Mouse (Mus musculus) bone marrow, adult 2 months (tissue): ENCODE measurements around the gene Zfpm1. TPM values are rescaled to one million over a fixed set of nuclear protein-coding genes. Genes with fewer than 3 reads are reported as not detected.

Source experiments
- H3K27ac ChIP-seq: fragments of 200-500 bp; 2 replicates; pipeline ENCODE4 v1.5.1; 2012; ENCODE audit warnings: low read depth, mild to moderate bottlenecking, control low read depth, inconsistent platforms, low read length; ENCODE audit not compliant: control insufficient read depth, poor library complexity, insufficient read depth
- H3K4me1 ChIP-seq: fragments of 200-500 bp; 2 replicates; pipeline ENCODE4 v1.6.1; 2011; ENCODE audit warnings: low read length; ENCODE audit not compliant: control insufficient read depth, insufficient read depth
- H3K4me3 ChIP-seq: fragments of 200-500 bp; replicated peaks from 2 replicates; pipeline ENCODE3; 2011; ENCODE audit warnings: mild to moderate bottlenecking, low read depth, low read length, control low read depth; ENCODE audit not compliant: control insufficient read depth
- CTCF ChIP-seq: fragments of 200-500 bp; IDR thresholded peaks from 2 replicates; pipeline ENCODE4 v1.5.1; 2011; ENCODE audit warnings: low read length, control low read depth; ENCODE audit not compliant: control insufficient read depth, insufficient read depth
- POLR2A ChIP-seq: fragments of 200-500 bp; IDR thresholded peaks from 2 replicates; pipeline ENCODE4 v1.6.1; 2011; ENCODE audit warnings: low read depth, mild to moderate bottlenecking, control low read depth, low read length, borderline replicate concordance; ENCODE audit not compliant: control insufficient read depth
- WGBS: fragments of 180-500 bp; shearing (Covaris S2); methylation state at CpG from one replicate; pipeline ENCODE4 v1.1.7; 2018; 5-methylcytosine and 5-hydroxymethylcytosine counted together
- polyA plus RNA-seq: library from polyadenylated mRNA; stranded (reverse); fragments of >200 nt; gene quantifications from 2 replicates; pipeline ENCODE4 v1.2.4, GENCODE M21; 2011; ENCODE audit warnings: low replicate concordance; ENCODE audit not compliant: missing spikeins, insufficient read depth, insufficient read length

The Zfpm1 gene
- polyA plus RNA-seq, 1 experiment = 324 TPM

DNA sequence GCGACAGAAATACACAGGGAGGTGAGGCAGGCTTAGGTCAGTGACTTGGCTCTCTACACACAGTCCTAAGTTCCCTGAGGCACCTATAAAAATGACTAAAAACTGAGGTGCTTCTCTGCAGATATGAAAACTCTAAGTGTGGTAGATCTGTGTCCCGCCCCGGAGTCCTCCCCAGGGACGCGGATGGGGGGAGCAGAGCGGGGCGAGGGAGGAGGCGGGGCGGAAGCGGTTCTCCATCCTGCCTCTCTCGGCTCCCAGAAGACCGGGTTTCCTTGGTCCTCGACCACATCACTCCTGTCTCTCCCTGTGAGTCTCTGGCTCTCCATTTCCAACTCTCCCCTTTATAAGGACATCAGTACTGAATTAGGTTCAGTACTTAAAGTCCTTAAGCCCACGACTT lies 61.8 kb downstream of the Zfpm1 start:
- H3K27ac ChIP-seq = no peak overlapping the region
- TF ChIP-seq CTCF = no peak
- no peak for TF ChIP-seq POLR2A
- H3K4me1 ChIP-seq = peaks cover 7% of the 10 kb centered on the region

DNA sequence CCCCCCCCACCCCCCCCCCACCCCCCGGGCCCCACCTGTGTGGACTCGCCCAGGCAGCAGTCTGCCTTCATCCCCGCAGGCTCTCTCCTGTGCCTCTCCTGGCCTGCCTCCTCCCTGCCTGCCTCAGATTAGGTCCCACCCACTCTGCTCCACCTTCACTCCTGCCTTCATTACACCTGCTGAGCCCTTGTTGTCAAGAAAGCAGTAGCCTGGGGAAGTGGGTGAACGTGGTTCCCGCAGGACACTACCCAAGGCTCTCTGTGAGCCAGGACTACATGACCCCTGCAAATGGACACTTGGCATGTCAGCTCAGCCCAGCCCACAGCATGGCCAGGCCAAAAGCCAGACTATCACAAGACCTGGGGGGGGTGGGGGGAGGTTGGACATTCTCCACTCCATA lies 62.3 kb downstream of the Zfpm1 start:
- Histone ChIP-seq H3K4me3 (no peak overlapping the region), H3K27ac (peak overlapping the region; percentile 44; the same call in 1 of the 2 replicates), H3K4me1 (peaks cover 9% of the 10 kb centered on the region)
- TF ChIP-seq POLR2A = no peak
- TF ChIP-seq CTCF = no peak
- WGBS = 15% methylated on average over 3 of the region's 5 CpGs

More for the DNA sequence above, 61.8 kb downstream of the Zfpm1 start:
- 1% methylated on average over 14 of the region's 14 CpGs for WGBS
- no peak overlapping the region for H3K4me3 ChIP-seq

DNA sequence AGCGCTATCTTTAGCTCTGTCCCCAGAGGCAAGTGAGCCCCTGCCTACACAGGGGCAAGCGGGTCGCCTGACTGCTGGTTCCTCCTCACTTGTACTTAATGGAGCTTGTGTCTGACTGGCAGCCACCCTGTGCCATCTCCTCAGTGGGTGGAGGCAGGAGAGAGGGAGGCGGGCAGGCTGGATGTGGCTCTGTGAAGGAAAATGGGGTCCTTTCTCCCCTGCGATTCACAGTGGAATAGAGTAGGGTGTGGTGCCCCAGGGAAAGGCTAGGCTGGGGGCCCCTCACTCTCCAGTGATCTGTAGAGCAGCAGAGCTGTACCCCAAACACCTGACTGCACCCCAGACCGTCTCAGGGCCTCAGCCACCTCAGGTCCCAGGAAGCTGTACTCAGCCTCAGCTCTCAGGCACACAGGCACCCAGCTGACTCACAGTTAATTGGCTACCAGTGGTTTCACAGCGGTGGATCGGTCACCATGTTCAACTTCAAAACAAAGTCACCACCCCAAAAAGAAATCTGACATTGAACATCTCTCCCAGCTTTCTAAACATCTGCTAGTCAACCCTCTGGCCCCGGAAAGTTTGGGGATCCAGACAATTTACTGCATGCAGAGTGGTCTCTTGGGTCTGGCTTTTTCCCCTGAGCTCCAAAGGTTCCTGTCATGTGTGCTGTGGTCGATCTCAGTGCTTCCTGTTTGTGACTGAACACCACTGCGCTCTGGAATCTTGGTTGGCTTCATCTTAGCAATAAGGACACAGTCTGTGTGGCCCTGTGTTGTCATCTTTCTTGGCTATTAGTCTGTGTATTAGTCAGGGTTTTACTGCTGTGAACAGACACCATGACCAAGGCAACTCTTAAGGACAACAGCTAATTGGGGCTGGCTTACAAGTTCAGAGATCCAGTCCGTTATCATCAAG lies 63.5 kb downstream of the Zfpm1 start:
- peak overlapping the region; percentile 46 for H3K27ac ChIP-seq
- 26% methylated on average over 12 of the region's 12 CpGs for WGBS
- H3K4me1 ChIP-seq = peaks cover 13% of the 10 kb centered on the region
- H3K4me3 ChIP-seq = no peak overlapping the region
- TF ChIP-seq CTCF (no peak), POLR2A (peak; percentile 27; the same call in 1 of the 2 replicates)

DNA sequence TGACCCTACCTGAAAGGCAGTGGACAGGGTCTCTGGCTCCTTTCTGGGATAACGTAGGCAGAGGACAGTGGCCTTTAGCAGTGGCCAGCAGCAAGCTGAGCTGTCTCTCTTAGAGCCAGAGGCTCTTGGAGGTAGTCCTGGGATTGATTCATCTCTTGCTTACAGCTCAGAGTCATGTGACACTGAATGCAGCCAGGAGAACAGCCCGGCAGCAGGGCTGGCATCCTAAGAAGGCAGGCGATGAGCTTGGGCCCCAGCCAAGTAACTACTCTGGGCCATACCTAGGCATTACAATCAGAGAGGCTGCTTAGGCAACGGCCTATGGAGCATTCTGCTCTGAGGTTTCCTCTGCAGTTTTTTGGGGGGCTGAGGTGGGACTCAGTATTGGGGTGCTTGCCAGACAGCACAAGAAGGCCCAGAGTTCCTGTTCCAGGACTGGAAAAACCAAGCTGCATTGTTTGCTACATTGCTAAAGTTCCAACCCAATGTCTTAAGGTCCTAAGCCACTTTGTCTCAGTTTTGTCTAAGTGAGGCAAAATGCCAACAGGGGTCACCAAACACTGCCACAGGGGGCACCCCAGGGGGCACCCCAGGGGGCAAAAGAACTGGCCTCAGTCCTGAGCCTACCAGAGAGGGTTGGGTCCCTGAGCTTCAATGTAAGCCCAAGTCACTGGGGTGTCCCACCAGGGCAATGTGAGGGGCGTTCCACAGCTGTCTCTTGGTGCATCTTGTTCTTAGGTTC lies 66.0 kb downstream of the Zfpm1 start:
- peaks cover 11% of the 10 kb centered on the region for H3K4me1 ChIP-seq
- H3K27ac ChIP-seq = no peak overlapping the region
- TF ChIP-seq POLR2A (no peak), CTCF (no peak)

DNA sequence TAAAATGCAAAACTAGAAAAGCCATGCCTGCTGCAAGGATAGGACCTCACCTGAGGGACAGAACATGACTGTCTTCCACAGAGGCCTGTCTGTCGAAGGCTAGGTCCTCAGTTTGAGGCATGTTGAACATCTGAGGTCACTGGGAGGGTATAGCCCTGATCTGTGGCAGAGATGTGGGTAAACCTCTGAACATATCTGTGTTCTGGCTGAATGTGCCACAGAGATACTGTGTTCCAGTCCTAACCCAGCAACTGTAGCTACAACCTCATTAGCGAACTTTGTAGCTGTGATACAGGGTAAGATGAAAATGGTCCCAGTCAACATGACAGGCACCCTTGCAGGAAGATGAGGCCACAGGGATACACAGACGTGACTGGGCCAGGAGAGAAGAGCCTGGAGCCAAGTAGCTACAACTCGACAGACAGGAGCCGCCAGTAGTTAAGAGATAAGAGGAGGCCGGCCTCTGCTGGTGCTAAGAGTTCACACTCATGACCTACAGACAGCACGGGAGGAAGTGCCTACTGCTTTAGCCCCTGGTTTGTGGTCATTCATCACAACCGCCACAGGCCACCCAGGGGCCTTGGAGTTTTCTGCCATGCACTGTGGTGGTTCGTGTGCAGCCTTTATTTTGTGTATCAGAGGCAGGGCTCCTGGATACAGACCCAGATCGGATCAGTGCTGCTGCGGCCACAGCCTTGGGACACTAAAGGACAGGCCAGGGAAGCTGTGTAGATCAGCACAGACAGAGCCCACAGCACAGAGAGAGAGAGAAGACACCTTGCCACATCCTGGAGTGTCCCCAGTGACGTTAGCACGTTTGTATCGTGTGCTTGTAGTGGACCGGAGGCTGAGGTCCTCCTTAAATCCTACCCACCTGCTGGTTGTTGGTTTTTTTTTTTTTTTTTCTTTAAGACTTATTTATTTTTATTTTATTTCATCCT lies 67.7 kb downstream of the Zfpm1 start:
- Histone ChIP-seq H3K4me1 (peaks cover 6% of the 10 kb centered on the region), H3K27ac (peak overlapping the region; percentile 30), H3K4me3 (no peak overlapping the region)
- WGBS = 12% methylated on average over 15 of the region's 15 CpGs
- TF ChIP-seq CTCF (no peak), POLR2A (no peak)

More for the DNA sequence above, 66.0 kb downstream of the Zfpm1 start:
- 64% methylated on average over 5 of the region's 5 CpGs for WGBS
- no peak overlapping the region for H3K4me3 ChIP-seq

DNA sequence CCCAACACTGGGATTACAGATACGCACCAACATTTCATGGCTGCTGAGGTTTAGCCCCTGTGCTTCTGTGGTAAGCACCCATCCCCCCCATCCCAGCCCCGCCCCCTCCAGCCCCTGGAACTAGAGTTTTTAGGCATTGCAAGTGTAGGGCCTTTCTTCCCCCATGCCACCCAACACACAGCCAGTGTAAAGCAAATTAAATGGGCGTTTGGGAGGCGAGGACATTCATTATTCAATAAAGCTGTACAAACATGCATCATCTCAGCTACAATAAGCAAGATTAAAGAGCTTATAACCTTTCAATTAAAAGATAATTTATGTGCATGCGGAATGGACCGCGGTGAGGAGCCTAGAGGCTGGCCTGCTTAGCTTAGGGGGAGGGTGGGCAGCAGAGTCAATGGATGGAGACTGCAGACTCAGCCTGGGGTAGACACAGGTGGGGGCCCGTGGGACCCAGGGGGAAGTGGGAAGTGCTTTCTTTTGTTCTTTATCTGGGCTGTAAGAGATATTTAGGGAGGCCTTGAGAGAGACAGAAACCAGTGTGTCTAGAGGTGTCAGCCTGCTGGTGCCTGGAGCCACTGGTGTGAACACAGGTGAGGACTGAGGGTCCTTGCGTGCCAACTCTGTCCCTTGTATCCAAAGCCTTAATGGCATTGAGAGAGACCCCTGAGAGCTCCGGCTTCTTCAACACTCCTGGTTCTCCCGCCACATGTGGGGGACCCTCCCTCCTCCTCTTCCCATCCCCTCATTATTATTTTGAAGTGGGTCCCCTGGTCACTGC lies 68.6 kb downstream of the Zfpm1 start:
- 65% methylated on average over 11 of the region's 11 CpGs for WGBS
- peaks cover 5% of the 10 kb centered on the region for H3K4me1 ChIP-seq
- TF ChIP-seq POLR2A (no peak), CTCF (no peak)
- no peak overlapping the region for H3K4me3 ChIP-seq
- no peak overlapping the region for H3K27ac ChIP-seq

DNA sequence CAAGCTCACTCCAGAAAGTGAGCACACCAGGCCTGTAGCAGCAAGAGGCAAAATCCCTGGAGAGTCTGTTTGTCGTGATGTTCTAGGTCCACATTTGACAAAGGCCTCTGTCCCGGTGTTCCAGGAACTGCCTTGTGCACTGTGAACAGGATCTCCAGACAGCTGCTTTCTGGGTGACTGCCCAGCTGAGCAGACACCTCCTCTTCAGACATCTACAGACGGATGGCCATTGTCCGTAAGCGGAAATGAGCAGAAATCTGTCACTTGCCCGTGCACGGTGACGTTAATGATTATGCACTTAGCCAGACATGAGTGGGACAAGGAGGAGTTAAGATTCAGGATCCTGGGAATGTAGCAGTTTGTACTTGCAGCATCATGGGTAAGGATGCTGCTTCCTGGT lies 72.2 kb downstream of the Zfpm1 start:
- no peak for TF ChIP-seq CTCF
- no peak for TF ChIP-seq POLR2A
- no peak overlapping the region for H3K27ac ChIP-seq
- 87% methylated on average over 8 of the region's 8 CpGs for WGBS
- peaks cover 4% of the 10 kb centered on the region for H3K4me1 ChIP-seq
- H3K4me3 ChIP-seq = no peak overlapping the region
